Mouse (Mus musculus) cortical plate, adult 2 months (tissue): ENCODE results near the gene Bmp10.
A peak's percentile ranks its signal among the peaks of the same experiment; 100 is the strongest.

ENCODE experiments used
- CTCF ChIP-seq: fragments of 200-500 bp; IDR thresholded peaks from 2 replicates; pipeline ENCODE4 v1.5.1; 2011; ENCODE audit warnings: mild to moderate bottlenecking, control low read depth, low read length; ENCODE audit not compliant: insufficient read depth; ENCODE audit errors: extremely low read depth
- POLR2A ChIP-seq: fragments of 200-500 bp; IDR thresholded peaks from 2 replicates; pipeline ENCODE4 v1.6.1; 2011; ENCODE audit warnings: mild to moderate bottlenecking, low read length, control low read depth; ENCODE audit not compliant: insufficient read depth; ENCODE audit errors: extremely low read depth

GRCm38 (mm10) chr6:87451016-87451415 lies 22.2 kb downstream of the Bmp10 start:
- peak; percentile 60 for TF ChIP-seq CTCF
- TF ChIP-seq POLR2A = no peak
